Mouse (Mus musculus): ENCODE measurements around the gene Casq2.

The Casq2 gene

DNA sequence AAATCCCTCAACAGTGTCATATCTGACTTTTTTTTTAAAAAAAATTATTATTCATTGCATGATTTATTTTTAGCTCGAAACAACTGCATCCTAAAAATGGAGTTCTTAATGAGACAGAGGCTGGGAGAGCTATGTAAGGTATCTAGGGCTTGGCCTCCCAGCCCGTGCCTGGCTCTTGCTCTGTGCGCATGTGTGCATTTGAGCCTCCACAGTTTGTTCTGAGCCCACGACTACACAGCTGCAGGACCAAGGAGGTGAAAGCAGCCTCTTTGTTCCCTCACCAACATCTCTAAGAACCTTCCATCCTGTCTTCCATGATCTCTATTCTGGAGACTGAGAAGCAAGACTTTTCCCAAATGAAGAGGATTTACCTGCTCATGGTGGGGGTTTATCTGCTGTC is at the start of gene Casq2:
Gene Casq2 (plus strand): TSS at position 133 of the 400 bp plus-strand sequence.
- no peak for DNase-seq (ENCODE audit: low spot score)

DNA sequence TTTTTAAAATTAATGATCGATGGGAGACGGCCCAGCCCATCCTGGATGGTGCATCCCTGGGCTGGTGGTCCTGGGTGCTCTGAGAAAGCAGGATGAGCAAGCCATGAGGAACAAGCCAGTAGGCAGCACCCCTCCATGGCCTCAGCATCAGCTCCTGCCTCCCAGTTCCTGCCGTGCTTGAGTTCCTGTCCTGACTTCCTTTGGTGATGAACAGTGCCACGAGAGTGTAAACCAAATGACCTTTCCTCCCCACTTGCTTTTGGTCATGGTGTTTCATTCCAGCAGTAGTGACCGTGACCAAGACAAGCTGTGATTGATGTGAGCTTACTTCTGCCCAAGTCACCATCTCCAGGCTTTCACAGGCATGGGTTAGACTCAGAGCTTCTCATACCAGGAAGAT is 48.4 kb upstream of the Casq2 start:
- no peak for DNase-seq (ENCODE audit: low spot score)

DNA sequence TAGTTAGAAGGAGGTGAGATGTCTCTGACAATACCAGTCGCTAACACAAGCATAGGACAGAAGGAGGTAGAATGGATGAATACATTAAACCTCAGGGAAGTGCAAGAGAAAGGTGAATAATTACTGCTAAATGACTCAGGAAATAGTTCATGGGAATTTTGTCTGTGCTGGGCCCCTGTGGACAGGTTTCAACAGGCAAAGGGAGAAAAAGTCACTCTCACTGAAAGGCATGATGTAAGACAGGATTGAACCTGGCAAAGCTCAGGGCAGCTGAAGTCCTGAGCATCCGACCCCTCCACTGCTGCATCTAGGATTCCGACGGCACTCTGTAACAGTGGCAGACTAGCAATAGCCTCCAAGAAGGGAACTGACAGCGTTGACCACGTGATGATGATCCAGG is 47.6 kb upstream of the Casq2 start:
- DNase-seq (ENCODE audit: low spot score) = no peak

DNA sequence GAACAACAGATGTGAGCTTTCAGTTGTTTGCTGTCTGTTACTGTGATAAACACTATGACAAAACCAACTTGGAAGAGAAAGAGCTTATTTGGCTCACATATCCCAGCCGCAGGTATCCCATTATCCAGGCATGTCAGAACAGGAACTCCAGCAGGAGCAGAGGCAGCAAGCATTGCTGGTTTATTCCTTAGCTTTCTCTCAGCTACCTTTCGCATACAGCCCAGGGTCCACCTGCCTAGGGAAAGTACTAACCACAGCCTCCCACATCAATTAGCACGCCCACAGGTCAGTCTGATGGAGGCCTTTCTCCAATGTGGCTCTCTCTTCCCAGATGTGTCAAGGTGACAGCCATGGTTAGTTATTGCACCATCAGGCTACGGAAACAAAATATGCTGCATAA is 44.6 kb upstream of the Casq2 start:
- DNase-seq (ENCODE audit: low spot score) = no peak

DNA sequence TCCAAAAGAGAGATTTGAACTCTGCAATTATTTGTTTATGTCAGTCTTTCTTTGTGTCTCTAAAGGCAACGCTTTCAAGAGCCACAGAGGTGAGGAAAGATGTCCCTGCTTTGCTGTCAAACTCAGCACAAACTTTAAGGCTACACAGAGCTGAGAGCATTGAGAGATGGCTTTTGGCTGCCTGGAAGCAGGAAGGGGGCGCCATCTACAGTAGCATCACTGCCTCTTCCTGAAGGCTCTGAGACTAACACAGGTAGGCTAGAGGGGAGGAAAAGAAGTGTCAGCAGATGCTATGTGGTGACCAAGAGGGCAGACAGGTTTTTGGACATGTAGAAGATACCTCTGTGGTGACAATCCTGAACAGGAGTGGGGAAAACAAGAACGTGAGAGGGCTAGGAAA is 41.1 kb upstream of the Casq2 start:
- peak; percentile 18 for DNase-seq (ENCODE audit: low spot score)

DNA sequence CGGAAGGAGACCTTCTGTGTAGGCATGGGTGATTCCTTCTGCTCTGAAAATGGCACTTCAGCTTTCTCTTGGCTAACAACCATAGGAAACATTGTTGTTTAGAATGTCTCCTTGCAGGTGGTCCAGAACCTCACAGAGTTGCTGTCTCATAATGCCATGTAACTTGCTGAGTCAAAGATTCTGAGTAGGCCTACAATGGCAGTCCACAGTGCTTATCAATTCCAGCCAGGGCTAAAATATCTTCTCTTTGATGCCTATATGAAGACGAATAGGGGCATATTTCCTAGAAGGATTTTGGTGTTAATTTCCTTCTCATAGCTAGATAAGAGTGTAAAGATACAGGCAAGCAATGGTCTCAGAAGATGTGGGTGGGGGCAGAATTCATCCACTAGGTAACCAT is 38.7 kb upstream of the Casq2 start:
- DNase-seq (ENCODE audit: low spot score) = no peak

DNA sequence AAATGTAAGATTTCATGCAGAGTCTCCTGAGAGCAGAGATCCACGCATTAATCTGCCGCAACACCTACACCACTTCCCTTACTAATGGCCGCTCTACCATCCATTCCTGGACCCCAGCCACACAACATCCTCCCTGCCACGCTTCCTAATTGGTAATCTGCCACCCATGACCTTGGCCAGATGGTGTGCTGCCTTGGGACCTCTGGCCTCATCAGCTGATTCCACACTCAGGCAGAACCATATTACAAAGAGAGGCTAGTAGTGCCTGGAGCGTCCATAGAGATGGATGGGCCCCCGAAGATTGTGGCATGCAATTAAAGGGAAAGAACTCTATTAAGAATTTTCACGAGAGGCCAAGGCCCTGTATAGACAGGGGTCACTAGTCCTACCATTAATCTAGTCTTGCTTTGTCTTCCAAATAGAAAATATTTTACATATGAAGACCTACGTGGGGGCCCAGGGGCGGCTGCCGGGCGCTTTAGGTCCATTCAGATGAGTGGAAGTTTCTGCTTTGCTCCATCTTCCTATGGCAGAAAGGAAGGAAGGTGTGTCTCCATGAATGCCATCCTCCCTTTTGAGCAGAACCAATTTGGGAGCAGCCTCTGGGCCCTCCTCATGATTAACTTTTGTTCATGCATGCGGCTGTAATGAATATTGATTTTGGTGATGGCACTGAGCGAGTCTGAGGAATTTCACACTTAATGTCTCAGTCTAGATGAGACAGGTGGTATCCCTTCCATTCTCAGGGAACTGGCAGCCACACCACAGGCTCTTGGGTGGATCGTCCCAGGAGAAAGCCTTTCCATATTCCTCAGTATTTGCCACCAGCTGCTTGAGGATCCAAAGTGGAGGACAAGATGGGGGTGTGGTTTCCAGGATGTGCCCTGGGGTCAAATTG is 36.8 kb upstream of the Casq2 start:
- no peak for DNase-seq (ENCODE audit: low spot score)

DNA sequence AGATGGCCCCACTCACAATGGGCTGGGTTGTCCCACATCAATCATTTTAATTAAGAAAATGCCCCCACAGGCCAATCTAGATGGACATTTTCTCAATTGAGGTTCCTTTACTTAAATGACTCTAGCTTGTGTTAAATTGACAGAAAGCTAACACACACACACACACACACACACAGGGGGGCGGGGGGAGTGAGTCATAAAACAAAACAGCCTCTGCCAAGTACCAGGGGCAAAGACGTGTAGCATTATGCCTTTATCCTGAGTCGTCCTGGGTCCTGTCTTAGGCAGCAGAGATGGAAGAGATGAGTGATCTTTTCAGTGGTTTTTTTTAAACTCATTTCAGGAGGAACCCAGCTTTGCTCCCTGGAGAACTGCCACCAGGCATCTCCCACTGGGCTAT is 34.2 kb upstream of the Casq2 start:
- no peak for DNase-seq (ENCODE audit: low spot score)

DNA sequence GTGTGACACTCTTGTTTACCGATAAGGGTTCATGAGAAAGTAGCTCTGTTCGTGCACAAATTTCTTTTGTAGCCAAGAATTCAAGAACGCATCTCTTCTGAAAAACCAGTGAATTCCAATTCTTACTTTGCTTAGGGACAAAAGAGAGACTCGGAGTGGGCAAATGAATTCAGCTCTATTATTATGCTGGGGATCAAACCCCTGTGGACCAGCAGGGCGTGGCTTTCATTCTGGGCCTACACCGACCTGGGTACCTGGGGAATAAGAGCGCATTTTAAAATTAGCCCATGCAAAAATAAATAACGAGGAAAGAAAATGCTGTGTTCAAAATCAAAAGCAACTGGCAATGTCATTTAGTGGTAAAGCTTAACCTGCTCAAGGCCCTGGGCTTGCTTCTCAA is 32.9 kb upstream of the Casq2 start:
- DNase-seq (ENCODE audit: low spot score) = no peak

DNA sequence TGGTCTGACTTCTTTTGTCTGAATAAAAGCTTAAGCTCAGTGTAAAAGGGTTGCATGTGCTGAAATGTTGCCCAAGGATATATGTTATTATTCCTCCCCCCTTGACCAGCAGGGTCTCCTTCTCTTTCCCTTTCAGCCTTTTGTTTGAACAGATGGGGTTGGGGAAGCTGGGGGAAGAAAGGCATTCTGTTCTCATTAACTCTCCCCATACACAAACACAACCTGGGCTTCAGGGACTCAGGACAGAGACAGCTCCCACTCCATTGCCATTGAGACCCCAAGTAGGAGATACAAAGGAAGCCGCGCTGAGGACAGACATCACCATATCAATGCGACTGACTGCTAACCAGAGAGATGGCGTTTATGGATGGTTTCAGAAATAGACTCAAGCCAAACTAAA is 30.3 kb upstream of the Casq2 start:
- no peak for DNase-seq (ENCODE audit: low spot score)

DNA sequence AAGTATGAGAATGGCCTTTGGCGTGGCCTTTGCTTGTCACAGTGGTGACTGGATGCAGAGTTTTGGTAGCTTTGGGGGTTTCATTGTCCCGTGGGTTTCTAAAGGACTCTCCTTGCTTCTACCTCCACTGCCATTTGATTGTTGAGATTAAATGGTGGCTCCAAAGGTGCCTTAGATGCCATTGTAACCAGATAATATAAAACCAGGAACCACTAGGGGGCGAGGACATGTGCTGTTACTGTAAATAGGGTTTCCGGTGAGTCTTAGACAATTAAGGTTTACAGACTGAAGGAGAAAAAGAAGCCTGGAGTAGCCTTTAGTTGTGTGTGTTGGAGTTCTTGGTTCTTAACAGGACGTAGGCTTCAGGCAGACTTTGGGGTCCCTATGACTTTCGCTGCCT is 26.1 kb upstream of the Casq2 start:
- DNase-seq (ENCODE audit: low spot score) = no peak

DNA sequence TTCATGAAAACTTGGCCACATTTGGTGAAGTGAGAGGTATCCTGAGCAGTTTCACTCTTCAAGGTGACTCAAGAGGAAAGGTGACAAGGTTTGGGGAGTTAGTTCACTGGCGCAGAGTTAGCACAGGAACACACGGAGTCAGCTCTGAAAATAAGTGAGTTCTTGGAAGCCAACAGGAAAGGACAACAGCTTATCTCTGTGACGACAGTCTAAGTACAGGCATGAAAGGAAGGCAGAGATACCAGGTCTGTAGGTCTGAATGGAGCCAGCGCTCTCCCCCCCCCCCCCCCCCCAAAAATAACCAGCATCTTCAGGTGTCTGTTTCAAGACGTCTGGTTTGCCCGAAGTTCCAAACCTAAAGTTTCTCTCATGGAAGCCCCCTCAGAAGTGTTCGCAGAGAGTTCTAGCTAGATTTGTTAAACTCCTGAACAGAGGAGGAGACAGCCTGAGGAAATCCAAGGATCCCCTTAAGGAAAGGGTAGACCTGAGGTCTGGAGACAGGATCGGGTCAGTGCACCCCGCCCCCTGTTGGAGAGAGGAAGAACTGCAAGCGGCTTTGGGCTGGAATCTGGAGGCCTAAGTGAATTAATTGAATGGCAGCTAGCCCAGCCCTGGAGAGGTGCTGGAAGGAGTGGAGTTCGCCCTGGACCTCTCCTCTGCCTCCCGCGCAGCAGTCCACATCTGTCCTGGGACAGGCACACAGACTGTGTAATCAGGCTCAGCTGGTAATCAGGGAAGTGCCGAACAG is 24.1 kb upstream of the Casq2 start:
- DNase-seq (ENCODE audit: low spot score) = peak; percentile 69

DNA sequence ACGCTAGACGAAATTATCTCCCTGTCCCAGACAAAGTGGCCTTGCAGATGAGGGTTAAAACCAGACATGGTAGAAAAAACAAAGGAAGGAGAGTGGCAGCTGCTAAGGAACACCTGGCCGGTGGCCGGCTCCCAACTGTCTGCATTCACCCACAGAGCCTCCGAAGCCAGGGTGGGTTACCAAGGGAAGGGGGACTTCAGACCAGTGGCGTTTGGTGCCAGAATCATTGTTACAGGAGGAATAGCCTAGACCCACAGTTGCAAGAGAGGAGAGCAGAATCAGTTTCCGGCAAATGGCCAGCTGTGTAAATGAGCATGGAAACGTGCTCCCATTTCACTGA is 23.6 kb upstream of the Casq2 start:
- no peak for DNase-seq (ENCODE audit: low spot score)

DNA sequence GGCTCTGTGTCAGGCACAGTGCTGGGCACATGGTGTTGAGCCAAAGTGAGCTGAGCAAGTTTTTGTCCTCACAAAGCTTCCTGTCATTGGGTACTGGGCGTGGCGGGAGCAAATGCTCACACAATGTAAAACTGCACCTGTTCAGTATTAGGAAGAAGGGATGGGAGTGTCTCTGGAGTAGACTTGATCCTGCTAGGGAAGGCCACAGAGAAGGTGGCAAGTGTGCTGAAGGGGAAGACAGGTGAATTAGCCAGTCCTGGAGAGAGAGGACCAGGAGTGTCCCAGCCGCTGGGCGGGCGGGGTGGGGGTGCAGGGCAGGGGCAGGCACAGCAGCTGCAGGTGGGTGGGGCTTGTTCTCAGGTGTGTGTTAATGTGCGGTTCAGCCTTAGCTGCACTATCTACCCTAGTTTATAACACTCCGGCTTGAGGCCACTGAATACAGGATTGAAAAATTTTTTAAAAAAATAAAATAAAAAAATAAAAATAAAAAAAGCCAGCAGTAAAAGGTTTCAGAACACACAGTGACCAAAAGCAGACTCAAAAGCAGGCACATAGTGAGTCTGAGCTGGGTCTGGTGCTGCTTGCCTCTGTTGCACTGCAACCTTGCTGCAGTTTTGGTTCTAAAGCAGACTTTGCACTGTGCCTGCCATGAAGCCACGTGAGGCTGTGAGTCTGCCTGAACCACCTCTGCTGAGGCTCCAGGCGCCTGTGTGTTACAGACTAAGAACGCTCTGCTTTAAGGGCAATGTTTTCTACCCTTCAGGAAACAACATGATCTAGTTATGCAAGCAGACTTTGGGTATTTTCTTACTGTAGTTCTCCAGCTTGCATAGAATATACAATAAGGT is 22.7 kb upstream of the Casq2 start:
- DNase-seq (ENCODE audit: low spot score) = no peak

DNA sequence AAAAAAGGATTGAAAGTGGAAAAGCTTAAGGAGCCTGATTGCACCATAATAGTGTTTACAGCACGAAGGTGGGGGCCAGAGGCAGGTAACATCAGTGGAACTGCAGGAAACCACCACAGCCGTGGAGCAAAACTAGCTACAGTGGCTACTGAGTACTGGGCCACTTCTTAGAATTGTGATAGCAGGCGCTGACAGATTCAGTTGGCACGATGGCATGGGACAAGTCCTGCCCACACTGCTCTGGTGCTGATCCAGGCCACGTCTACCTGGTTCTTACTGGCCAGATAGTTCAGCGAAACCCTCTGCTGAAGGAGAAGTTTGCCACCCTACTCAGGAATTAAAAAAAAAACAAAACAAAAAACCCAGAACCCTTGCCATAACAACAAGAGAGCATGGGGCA is 21.6 kb upstream of the Casq2 start:
- DNase-seq (ENCODE audit: low spot score) = no peak

DNA sequence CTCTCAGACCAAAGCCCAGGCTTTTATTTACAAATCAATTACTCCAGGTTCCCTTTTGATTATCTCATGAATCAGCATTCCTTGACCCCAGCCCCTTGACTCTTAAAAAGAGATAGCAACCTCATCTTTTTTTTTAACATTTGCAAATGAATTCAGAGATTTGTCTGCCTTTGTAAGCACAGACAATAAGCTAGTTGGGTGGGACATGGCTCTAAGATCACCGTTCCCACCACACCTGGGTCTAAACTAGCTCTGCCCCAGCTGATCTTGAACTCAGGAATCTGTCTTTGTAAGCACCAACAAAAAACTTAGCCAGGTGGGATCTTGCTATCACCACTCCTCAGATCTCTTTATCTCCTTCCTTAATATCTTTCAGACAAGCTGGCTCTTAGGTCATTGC is 18.9 kb upstream of the Casq2 start:
- DNase-seq (ENCODE audit: low spot score) = no peak

DNA sequence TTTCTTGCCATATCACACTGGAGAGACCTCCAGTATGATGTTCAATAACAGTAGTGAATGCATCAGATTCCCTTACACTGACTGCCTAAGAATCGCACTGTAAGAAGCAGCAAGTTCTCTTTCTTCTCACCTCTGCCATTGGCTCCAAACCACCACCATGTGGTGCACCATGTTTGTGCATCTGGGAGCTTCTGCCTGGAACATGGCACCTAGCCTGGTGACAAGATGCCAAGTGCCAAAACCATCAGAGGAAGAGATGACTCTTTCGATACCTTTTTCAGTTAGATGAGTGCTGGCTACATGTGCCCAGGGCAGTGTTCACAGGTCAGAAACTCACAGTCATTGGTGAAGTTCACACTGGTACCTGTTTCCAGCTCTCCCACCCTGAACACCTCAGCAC is 18.4 kb upstream of the Casq2 start:
- DNase-seq (ENCODE audit: low spot score) = no peak

DNA sequence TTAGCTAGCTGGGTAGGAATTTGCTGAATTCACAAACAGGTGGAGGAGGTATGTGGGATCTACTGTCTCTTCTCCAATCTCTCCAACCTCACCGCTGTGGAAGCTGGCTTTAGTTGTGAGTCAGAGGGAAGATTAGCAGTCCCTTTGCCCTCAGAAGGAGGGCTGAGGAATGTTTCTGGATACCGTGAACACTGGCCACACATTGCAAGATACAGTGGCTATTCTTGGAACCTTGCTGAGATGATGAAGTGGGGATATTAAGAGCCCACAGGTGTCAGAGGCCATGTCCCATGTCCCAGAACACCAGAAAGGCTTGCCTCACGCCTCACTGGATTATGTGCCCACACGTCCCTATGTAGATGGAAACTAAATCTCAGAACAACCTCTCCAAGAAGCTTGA is 17.0 kb upstream of the Casq2 start:
- no peak for DNase-seq (ENCODE audit: low spot score)

DNA sequence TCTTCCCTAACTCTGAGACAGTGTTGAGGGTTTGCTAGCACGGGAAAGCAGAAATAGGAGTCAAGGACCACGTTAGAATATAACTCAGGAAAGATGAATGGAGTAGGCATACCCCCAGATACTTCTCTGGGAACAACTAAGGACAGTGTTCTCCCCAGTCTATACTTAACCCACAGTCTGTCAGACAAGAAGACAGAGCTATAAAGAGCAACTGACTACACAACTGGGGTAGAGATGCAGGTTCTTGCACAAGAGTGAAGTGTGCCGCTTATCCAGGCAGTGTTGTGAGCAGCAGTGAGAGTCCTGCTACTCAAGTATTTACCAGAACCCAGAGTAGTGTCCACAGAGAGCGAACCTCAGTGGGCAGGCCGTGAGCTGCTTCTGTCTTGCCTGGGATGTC is 16.5 kb upstream of the Casq2 start:
- DNase-seq (ENCODE audit: low spot score) = no peak

DNA sequence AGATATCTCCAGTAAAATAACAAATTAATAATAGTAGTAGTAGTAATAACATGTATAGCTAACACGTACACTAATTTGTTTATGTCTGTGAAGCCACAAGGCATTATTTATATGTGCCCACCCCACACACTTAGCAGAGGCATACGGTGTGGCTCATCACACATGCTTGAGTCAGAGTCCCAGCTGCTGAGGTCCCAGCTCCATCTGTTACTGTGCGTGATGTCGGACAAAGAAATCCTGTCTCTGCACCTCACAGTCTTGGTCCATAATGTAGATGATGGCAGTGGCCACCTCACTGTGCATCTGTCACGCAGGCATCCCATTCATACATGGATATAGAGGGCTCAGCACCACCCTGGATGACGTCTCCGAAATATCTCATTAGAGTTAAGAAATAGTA is 15.9 kb upstream of the Casq2 start:
- no peak for DNase-seq (ENCODE audit: low spot score)

DNA sequence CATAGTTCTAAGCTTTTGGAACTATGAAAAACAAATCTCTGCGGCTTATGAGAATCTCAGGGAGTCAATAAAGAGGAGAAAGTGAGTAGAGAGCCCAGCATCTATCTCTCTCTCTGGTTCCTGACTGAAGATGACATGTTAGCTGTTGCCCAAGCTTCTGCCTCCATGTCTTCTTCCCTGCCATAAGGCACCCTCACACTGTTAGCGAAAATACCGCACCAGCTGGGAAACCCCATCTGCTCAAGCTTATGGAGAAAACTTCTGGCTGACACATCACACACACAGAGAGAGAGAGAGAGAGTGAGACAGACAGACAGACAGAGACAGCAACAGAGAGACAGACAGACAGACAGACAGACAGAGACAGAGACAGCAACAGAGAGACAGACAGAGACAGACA is 15.2 kb upstream of the Casq2 start:
- DNase-seq (ENCODE audit: low spot score) = no peak

DNA sequence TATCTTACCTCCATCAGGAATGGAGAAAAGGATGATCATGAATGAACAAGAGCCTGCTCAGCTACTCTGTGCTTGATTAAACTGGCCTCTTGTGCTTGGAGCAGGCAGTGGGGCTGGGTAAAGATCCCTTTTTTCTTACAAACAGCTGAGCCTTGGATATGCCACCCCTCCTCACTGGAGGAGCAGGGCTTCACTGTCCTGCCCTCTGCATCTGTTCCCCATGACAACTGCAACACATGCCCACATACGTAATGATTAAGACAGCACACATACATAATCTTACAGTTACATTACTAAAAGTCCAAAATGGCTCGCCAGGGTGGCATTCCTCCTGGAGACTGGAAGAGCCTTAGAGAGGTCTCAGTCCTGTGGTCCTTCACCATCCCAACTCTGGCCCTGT is 6.8 kb upstream of the Casq2 start:
- DNase-seq (ENCODE audit: low spot score) = no peak

DNA sequence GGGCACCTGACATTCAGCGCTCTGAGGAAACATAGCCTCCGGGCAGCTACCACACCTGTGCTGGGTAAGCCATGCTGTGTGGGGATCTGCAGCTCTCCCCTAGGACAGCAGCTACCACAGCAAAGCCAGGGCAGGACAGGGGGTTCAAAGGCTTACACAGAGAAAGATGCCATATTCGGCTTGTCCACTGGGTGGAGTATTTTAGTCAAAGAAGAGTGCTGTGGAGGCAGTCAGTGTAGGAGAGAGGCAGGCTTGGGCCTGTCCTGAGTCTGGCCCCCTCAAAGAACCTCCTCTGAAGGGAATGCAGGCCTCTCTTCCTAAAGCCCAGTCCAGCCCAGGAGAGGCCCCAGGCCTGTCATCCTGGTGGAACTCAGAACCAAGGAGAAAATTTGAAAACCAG is 4.4 kb upstream of the Casq2 start:
- peak; percentile 44 for DNase-seq (ENCODE audit: low spot score)

Data from ovary, postnatal 36 days (tissue).